Mouse (Mus musculus) hematopoietic stem cell, adult 5-6 weeks (primary cell): ENCODE data around the gene Nedd4. TPM values are rescaled to one million over a fixed set of nuclear protein-coding genes. Genes with fewer than 3 reads are reported as not detected.
A peak's percentile ranks its signal among the peaks of the same experiment; 100 is the strongest.
"Not testable (repeated sequence)": the region's sequence is repeated elsewhere in the genome, so short reads cannot be mapped to it uniquely, and the experiment has no call there.

Experiments used
- ATAC-seq, 2 experiments: fragments of 125-278 bp in 1 of 2; replicated peaks in 1 of 2; 2 replicates each; pipeline ENCODE4 v1.8.0; 2016 to 2017; ENCODE audit warnings: inconsistent platforms in 2 of 2, mild to moderate bottlenecking in 2 of 2, moderate number of reproducible peaks in 2 of 2, low read depth in 1 of 2, moderate TSS enrichment in 1 of 2; ENCODE audit not compliant: low FRiP score in 2 of 2, poor library complexity in 2 of 2, severe bottlenecking in 2 of 2, insufficient read depth in 1 of 2, low TSS enrichment in 1 of 2
- total RNA-seq: library from RNA; stranded (forward); fragments of 172-1452, 232-1000 nt; gene quantifications from 2 replicates; pipeline ENCODE4 v1.2.3, GENCODE M21; 2017

Nedd4 gene
- 281 and 419 TPM in 2 replicates for total RNA-seq

DNA sequence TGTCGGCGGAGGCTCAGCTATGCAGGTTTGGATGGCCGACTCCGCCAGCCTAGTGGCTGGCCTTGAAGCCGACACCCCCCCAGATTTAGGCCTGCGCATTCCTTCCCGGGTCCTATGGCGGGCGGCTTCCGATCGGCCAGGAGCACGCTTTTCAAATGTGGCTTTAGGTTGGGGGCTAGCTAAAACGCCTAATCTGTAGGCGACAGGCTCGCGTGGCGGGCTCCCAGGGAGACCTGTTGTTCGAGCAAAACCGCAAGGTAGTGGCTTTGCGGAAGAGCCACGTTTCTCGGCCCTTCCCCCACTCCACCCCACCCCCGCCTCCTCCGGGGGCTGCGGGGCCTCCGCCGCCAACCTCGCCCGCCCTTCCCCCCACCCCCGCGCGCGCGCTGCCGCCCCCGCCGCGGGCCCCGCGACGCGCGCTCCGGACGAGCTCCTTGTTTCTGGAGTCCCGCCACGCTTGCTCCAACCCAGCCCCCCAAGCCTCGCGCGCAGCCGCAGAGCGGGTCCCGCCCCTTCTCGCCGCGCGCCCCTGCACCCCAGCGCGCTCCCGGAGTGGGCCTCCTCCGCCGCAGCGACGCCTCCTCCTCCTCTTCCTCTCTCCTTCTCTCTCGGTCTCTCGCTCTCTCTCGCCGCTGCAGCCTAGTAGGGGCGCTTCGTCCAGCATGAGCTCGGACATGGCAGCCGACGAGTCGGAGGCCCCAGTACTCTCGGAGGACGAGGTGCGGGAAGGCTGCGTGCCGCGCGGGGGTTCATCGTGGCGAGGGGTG, at the start of gene Nedd4:
Gene Nedd4 (plus strand): TSS at position 452 of the 767 bp plus-strand sequence.
- peak; percentile 51 to 65 for ATAC-seq

DNA sequence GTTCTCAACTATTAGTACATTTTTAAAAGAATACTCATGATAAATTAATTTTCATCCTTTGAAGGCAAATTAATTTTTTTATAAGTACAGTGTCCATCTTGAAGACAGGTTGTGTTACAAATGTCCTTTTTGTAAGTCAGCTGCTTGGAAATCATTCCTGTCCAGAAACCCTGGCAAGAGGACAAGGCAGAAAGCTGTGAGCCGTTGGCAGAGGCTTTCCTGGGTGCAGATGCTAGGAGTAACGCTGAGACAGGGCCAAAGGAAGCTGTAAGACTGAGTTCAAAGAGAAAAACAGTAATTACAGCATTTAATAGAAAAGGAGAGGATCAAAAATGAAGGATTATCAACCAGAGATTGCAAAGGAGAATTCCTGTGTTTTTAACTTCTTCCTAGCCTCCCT, 48.3 kb upstream of the Nedd4 start:
- no peak for ATAC-seq

- no peak for ATAC-seq
Observed at GRCm38 (mm10) chr9:72614786-72615480, 47.2 kb upstream of the Nedd4 start.

GRCm38 (mm10) chr9:72618037-72618436, 44.1 kb upstream of the Nedd4 start:
- ATAC-seq, result no peak

- peak in 1 of 2 experiments; percentile 48; a peak in 1 of 4 replicates for ATAC-seq
Observed at GRCm38 (mm10) chr9:72623605-72624004, 38.5 kb upstream of the Nedd4 start.

- ATAC-seq, result no peak
Observed at GRCm38 (mm10) chr9:72627598-72627997, 34.5 kb upstream of the Nedd4 start.

GRCm38 (mm10) chr9:72628591-72628990, 33.6 kb upstream of the Nedd4 start:
- no peak for ATAC-seq

DNA sequence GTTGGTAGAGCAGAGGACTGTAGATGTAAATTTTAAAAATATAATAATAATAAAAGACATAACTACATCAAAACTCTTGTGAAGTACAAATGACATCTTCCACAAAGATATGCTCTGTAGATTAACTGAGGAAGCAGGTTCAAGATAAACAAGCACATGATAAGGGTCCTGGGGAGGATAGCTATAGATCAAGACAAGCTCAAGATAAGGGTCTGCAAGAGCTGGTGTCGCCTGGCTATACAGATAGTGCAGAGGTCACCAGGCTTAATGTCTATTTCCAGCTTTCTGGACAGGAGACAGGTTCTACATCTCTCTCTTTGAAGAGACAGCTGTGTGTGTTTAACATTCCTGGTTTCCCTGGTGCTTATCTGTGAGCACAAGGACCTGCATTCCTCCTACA, 29.9 kb upstream of the Nedd4 start:
- ATAC-seq, result no peak

DNA sequence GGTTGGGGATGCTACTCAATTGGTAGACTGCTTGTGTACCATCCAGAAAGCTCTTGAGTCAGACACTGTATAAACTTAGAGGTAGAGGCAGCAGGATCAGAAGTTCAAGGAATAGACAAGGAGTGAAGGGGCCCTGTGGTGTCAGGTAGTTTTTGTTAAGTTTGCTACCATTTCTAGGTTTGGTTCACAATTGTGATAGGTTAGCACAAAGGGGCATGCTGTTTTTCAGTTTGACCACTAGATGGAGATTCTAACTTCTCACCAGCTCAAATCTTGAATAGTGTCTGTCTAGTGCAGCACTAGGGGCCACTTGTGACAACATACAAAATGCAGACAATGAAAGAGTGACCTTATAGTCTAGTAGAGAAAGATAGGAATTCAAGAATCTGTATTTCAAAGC, 27.0 kb upstream of the Nedd4 start:
- ATAC-seq, result peak; percentile 55 to 65; a peak in 3 of 4 replicates

- ATAC-seq, result no peak
Observed at GRCm38 (mm10) chr9:72636547-72636946, 25.6 kb upstream of the Nedd4 start.

GRCm38 (mm10) chr9:72637243-72637642, 24.9 kb upstream of the Nedd4 start:
- ATAC-seq, result no peak

DNA sequence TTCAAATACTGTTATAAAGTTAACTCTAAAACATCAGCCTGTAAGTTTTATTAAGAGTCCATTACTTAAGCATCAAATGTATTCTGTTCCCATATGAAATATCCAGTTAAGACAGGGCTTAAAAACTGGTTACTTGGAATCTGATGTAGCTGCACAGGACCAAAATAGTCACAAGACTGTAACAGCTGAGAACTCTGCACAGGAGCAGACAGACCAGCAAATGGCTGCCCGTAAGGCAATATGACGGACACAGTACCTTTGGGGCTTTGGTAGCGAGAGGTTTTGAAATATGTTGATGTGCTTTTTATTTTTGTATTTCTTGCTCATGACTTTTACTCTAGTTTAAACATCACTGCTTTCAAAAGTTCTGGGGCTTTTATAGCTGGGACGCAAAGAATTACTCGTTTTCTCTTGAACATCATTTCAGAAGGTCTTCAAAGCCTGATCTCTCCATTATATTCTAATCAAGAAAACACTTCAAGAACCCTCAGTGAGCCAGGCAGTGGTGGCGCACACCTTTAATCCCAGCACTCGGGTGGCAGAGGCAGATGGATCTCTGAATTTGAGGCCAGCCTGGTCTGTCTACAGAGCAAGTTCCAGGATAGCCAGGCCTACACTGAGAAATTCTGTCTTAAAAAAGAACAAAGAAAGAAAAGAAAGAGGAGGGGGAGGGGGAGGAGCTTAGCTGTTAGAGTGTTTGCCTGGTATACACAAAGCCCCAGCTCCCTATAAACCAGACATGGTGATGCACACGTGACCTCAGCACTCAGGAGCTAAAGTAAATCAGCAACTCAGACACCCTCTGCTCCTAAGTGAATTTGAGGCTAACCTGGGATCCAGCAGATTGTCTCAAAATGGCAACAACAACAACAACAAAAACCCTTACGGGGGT, 22.9 kb upstream of the Nedd4 start:
- peak in 1 of 2 experiments; percentile 18; a peak in 1 of 4 replicates for ATAC-seq

DNA sequence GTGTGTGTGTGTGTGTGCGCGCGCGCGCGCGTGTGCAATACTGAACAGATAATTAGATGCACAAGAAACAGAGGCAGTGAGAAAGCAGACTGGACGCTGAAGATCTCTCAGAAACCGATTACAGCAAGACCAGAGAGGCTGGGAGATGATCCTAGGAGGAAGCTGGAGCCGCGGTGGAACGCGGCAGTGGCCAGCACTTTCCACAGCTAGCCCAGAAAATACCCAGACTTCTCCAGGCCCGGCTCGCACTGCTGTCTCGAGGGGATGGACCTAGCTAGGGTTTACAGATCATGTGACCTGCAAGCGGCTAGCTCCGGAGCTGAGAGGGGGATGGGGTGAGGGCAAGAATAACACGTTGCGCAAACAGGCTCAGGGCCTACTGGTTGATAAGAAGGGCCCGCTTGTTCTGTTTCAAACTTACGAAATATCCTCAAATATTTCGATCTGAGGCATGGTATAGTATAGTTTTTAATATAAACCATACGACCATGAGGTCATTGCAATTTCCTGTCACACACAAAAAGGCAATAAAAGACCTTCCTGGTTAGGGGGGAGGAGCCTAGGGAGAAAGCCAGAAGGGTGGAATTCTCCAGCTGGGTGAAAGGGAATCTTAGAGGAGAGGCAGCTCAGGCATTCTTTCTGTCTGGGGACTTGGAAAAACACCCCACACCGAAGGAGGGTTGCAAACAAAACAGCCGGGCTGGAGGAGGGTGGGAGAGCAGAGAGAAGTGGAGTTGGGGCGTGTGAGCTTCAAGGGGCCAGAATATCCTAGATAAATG, 22.1 kb upstream of the Nedd4 start:
- peak; percentile 84 to 87 for ATAC-seq

- no peak for ATAC-seq
Observed at GRCm38 (mm10) chr9:72640642-72641041, 21.5 kb upstream of the Nedd4 start.

- ATAC-seq, result no peak
Observed at GRCm38 (mm10) chr9:72641093-72641680, 21.0 kb upstream of the Nedd4 start.

DNA sequence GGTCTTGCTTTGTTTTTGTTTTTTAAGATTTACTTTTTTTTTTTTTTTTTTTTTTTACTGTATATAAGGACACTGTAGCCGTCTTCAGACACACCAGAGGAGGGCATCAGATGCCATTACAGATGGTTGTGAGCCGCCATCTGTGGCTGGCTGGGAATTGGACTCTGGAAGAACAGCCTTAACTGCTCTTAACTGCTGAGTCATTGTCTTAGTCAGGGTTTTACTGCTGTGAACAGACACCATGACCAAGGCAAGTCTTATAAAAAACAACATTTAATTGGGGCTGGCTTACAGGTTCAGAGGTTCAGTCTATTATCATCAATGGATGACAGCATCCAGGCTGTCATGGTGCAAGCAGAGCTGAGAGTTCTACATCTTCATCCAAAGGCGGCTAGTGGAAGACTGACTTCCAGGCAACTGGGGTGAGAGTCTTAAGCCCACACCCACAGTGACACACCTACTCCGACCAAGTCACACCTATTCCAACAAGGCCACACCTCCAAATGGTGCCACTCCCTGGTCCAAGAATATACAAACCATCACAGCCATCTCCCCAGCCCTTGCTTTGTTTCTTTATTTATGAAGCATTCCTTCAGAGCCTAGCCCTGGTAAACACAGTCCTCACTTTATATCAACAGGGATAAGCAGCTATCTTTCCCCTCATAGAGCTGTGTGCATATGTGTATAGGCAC, 19.2 kb upstream of the Nedd4 start:
- ATAC-seq, result not testable (repeated sequence)
